Mouse (Mus musculus) lung, postnatal 0 days (tissue): ENCODE measurements around the gene Scap. TPM values are rescaled to one million over a fixed set of nuclear protein-coding genes. Genes with fewer than 3 reads are reported as not detected.

Source experiments
- ATAC-seq: fragments of 200-750 bp; cut with Nextera tagmentation; 2 replicates; pipeline ENCODE4 v1.8.0; 2017; ENCODE audit warnings: moderate library complexity
- DNase-seq: peaks from one replicate; pipeline ENCODE4 v3.0.0-alpha.2; 2016; ENCODE audit warnings: low spot score
- H3K27ac ChIP-seq: fragments of 300-500 bp; sonication (generic); 2 replicates; pipeline ENCODE4 v1.5.1; 2014; ENCODE audit warnings: antibody characterized with exemption, mild to moderate bottlenecking, low read length, mixed read lengths
- H3K27me3 ChIP-seq: fragments of 300-500 bp; sonication (generic); replicated peaks from 2 replicates; pipeline ENCODE4 v1.6.1; 2014; ENCODE audit warnings: low read length, mixed read lengths; ENCODE audit not compliant: insufficient read depth
- H3K36me3 ChIP-seq: fragments of 300-500 bp; sonication (generic); 2 replicates; pipeline ENCODE4 v1.6.1; 2014; ENCODE audit warnings: low read length, mixed read lengths; ENCODE audit not compliant: insufficient read depth
- H3K4me1 ChIP-seq: fragments of 300-500 bp; sonication (generic); 2 replicates; pipeline ENCODE4 v1.6.1; 2014; ENCODE audit warnings: antibody characterized with exemption, low read depth, low read length, mixed read lengths; ENCODE audit not compliant: insufficient read depth
- H3K4me2 ChIP-seq: fragments of 300-500 bp; sonication (generic); replicated peaks from 2 replicates; pipeline ENCODE4 v1.6.1; 2014; ENCODE audit warnings: low read depth, mild to moderate bottlenecking, low read length, moderate library complexity, mixed read lengths
- H3K4me3 ChIP-seq: fragments of 300-500 bp; sonication (generic); 2 replicates; pipeline ENCODE4 v1.5.1; 2014; ENCODE audit warnings: low read depth, low read length
- H3K9ac ChIP-seq: fragments of 300-500 bp; sonication (generic); replicated peaks from 2 replicates; pipeline ENCODE4 v1.6.1; 2014; ENCODE audit warnings: low read depth, mild to moderate bottlenecking
- H3K9me3 ChIP-seq: fragments of 300-500 bp; sonication (generic); 2 replicates; pipeline ENCODE4 v1.6.1; 2016; ENCODE audit warnings: low read length, mixed read lengths
- CTCF ChIP-seq: IDR thresholded peaks from 2 replicates; pipeline ENCODE4 v1.5.1; 2016; ENCODE audit warnings: antibody characterized with exemption, mild to moderate bottlenecking
- EP300 ChIP-seq: IDR thresholded peaks from 2 replicates; pipeline ENCODE4 v1.6.1; 2016; ENCODE audit warnings: antibody characterized with exemption, mild to moderate bottlenecking, control low read depth
- whole genome bisulfite sequencing: fragments of 180-500 bp; shearing (Covaris S2); extraction: QIAGEN DNeasy Blood & Tissue Kit; methylation state at CpG from one replicate; pipeline ENCODE4 v1.1.7; 2014; 5-methylcytosine and 5-hydroxymethylcytosine counted together
- polyA plus RNA-seq: library from polyadenylated mRNA; unstranded; fragments of >200 nt; fragmentation: Nextera tagmentation; extraction: Ambion mirVana; gene quantifications from 2 replicates; pipeline ENCODE4 v1.2.1, GENCODE M21; 2015

Scap gene
- polyA plus RNA-seq, 1 experiment from 2014 or later: 18.1 TPM

DNA sequence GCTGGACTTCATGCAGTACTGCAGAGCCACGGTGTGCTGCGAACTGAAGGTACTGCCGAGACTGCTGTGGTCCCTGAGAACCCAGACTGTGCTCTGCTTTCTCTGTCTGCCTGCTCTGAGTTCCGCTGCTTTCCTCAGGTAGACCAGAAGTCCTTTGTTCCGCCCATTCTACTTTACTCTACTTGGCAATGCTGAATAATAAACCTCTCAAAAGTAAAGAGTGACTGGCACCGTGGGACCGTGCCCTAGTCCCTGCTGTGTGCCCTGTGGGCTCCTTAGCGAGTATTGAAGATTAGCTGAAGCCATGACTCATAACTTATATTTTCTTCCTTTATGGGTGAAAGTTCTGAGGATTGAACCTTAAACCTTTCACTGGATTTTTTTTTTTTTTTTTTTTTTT lies 17.2 kb upstream of the Scap start:
- ATAC-seq (no peak), DNase-seq (no peak)
- Histone ChIP-seq H3K4me3 (no peak overlapping the region), H3K4me1 (no peaks in the 10 kb centered on the region), H3K36me3 (no peaks in the 10 kb centered on the region; the same call in 1 of the 2 replicates), H3K9me3 (no peaks in the 10 kb centered on the region), H3K4me2 (no peak overlapping the region), H3K9ac (no peak overlapping the region), H3K27me3 (no peaks in the 10 kb centered on the region), H3K27ac (no peak overlapping the region)
- 99% methylated on average over 8 of the region's 8 CpGs for WGBS
- no peak for TF ChIP-seq EP300
- TF ChIP-seq CTCF: no peak

DNA sequence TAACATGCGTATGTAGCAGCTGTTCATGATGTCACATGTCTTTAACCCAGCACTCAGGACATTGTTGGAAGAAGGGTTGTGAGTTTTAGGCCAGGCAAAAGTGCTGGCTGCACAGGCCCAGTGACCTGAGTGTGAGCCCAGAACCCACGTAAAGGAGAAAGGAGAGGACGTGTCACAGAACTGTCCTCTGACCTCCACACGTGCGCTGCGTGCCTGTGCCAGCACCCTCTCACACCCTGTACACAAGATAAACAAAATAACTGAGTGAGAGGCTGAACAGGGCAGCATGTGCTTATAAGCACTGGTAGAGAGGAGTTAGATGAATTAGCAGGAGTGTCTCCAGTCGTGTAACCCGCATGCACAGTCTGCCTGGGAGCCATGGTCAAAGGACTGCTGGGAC lies 16.6 kb upstream of the Scap start:
- Histone ChIP-seq H3K9me3 (no peaks in the 10 kb centered on the region), H3K9ac (no peak overlapping the region), H3K27me3 (no peaks in the 10 kb centered on the region), H3K4me3 (no peak overlapping the region), H3K36me3 (no peaks in the 10 kb centered on the region), H3K4me2 (no peak overlapping the region), H3K27ac (no peak overlapping the region), H3K4me1 (no peaks in the 10 kb centered on the region)
- TF ChIP-seq CTCF: no peak
- no peak for TF ChIP-seq EP300
- DNase-seq (no peak), ATAC-seq (no peak)
- WGBS: 86% methylated on average over 8 of the region's 8 CpGs

DNA sequence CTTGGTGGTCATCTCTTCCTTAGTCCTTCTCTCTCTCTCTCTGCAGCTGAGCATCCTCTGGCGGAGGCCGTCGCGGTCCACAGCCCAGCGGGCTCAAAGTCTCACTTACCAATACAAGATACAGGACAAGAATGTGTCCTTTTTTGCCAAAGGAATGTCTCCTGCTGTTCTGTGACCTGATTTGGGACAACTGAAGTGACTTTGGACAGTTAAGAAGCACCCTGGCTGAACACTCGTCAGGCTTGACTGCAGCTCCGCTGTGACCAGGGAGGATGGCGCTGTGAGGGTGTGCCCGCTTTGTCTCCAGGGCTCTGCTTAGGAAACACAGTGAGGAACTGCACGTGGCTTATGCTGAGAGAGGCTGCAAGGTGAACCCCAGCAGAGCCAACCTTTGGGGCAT lies 12.3 kb upstream of the Scap start:
- H3K4me3 ChIP-seq: no peak overlapping the region
- H3K36me3 ChIP-seq: no peaks in the 10 kb centered on the region
- no peaks in the 10 kb centered on the region for H3K27me3 ChIP-seq
- no peak for TF ChIP-seq EP300
- TF ChIP-seq CTCF: no peak
- ATAC-seq: no peak
- H3K4me2 ChIP-seq: no peak overlapping the region
- no peaks in the 10 kb centered on the region for H3K9me3 ChIP-seq
- no peaks in the 10 kb centered on the region for H3K4me1 ChIP-seq
- no peak overlapping the region for H3K9ac ChIP-seq
- no peak for DNase-seq
- no peak overlapping the region for H3K27ac ChIP-seq
- WGBS: 89% methylated on average over 10 of the region's 10 CpGs

DNA sequence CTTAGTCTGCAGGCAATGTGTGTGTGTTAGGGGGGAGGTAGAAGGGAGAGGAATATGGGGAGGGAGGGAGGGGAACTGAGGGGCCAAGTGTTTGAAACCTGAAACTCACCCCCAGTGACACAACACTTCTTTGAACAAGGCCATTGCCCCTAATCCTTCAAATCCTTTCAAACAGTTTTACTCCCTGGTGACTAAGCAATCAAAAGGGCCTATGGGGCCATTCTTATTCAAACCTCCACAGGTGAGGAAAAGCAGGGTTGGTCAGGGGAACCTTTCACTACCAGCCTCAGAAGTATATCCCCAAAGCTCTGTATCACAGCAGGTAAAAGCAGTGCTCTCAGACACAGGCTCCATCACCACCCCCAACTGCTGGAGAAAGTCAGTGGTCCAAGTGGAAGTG lies 10.1 kb upstream of the Scap start:
- H3K4me2 ChIP-seq: no peak overlapping the region
- no peak overlapping the region for H3K27ac ChIP-seq
- ATAC-seq (no peak), DNase-seq (no peak)
- H3K27me3 ChIP-seq: no peaks in the 10 kb centered on the region
- H3K9ac ChIP-seq: no peak overlapping the region
- H3K4me3 ChIP-seq: no peak overlapping the region
- TF ChIP-seq EP300 (no peak), CTCF (no peak)
- no peaks in the 10 kb centered on the region for H3K9me3 ChIP-seq
- no peaks in the 10 kb centered on the region for H3K36me3 ChIP-seq
- H3K4me1 ChIP-seq: no peaks in the 10 kb centered on the region

DNA sequence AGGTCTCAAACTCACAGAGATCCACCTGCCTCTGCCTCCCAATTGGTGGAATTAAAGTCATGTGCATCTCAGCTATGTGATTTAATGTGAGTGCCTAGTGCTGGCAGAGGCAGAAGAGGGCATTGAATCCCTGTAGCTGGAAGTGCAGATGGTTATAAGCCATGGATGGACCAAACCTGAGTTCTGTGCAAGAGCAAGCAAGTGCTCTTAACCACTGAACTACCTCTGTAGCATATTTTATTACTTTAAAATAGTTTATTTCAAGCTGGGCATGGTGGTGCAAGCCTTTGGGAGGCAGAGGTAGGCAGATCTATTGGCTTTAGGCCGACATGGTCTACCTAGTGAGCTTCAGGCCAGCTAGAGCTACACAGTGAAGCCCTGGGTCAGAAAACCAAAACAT lies 8.9 kb upstream of the Scap start:
- Histone ChIP-seq H3K36me3 (no peaks in the 10 kb centered on the region), H3K4me3 (no peak overlapping the region), H3K27me3 (no peaks in the 10 kb centered on the region), H3K9me3 (no peaks in the 10 kb centered on the region), H3K27ac (no peak overlapping the region), H3K4me1 (no peaks in the 10 kb centered on the region), H3K9ac (no peak overlapping the region), H3K4me2 (no peak overlapping the region)
- ATAC-seq: no peak
- no peak for TF ChIP-seq EP300
- no peak for TF ChIP-seq CTCF
- no peak for DNase-seq
- WGBS: 85% methylated on average over 1 of the region's 1 CpGs

DNA sequence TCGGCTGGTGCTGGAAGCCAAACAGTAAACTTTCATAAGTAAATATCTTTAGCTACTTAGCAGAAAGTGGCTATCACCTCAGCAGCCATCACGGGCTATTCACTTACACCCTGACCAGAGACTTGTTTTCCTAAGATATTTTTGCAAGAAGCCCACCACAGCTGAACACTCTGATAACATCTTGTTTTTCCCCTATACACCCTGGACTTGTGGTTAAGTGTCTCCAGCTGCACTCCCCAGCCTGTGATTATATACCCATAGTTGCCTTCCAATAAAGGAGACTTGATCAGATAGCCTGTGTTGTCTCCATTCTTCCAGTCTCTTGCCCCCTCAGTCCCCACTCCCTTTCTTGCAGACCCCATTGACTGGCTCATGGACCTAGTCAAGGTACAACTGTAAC lies 4.9 kb upstream of the Scap start:
- Histone ChIP-seq H3K36me3 (no peaks in the 10 kb centered on the region), H3K4me1 (no peaks in the 10 kb centered on the region), H3K4me3 (no peak overlapping the region), H3K9ac (no peak overlapping the region), H3K27me3 (no peaks in the 10 kb centered on the region), H3K27ac (no peak overlapping the region), H3K9me3 (no peaks in the 10 kb centered on the region), H3K4me2 (no peak overlapping the region)
- ATAC-seq: no peak
- WGBS: 62% methylated on average over 2 of the region's 2 CpGs
- TF ChIP-seq CTCF (no peak), EP300 (no peak)
- no peak for DNase-seq

DNA sequence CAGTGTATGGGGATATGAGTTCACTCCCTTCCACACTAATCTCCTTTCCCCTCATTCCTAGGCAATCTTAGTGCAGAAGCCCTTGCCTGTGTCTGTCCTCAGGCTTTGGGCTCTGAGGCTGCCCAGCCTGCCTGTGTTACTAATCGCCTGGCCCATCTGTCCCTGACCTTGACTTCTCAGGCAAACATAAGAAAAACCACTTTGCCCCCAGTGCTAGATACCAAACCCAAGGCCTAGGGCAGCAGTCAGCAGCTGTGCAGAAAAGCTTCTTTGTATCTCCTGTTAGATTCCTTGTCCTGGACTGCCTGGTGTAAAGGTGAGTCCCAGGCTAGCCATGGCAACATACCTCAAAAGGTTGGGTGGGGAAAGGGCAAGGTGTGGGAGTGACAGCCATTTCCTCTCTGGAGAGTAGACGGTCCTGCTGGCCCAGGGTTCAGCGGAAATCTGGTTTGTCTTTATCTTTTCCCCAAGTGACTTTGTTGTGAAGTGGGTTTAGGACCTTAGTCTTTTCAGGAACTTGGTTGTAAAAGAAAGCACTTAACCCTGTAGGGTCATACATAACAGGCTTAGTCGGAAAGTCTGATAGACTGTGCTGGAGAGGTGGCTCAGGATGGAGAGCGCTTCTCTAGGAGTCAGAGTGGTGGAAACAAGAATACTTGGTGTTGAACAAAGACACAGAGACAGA lies 4.0 kb upstream of the Scap start:
- WGBS: 34% methylated on average over 5 of the region's 5 CpGs
- no peaks in the 10 kb centered on the region for H3K36me3 ChIP-seq
- ATAC-seq: no peak
- no peak for DNase-seq
- H3K9ac ChIP-seq: no peak overlapping the region
- no peaks in the 10 kb centered on the region for H3K27me3 ChIP-seq
- H3K27ac ChIP-seq: no peak overlapping the region
- TF ChIP-seq CTCF (no peak), EP300 (no peak)
- no peak overlapping the region for H3K4me2 ChIP-seq
- H3K4me3 ChIP-seq: no peak overlapping the region
- H3K9me3 ChIP-seq: no peaks in the 10 kb centered on the region
- no peaks in the 10 kb centered on the region for H3K4me1 ChIP-seq
